Mouse (Mus musculus) bone marrow macrophage, adult 2 months (primary cell): Measurements from ENCODE around the gene Pigr.

Experiments used
- CTCF ChIP-seq: IDR thresholded peaks from 2 replicates; pipeline ENCODE4 v1.5.1; 2012; ENCODE audit warnings: low read depth, mild to moderate bottlenecking, low read length, moderate library complexity
- POLR2A ChIP-seq: IDR thresholded peaks from 2 replicates; pipeline ENCODE4 v1.6.1; 2012; ENCODE audit warnings: mild to moderate bottlenecking, low read depth, low read length, borderline replicate concordance

- TF ChIP-seq CTCF, result no peak
- no peak for TF ChIP-seq POLR2A
Measured at GRCm38 (mm10) chr1:130838288-130838687, 11.8 kb downstream of the Pigr start.
